Mouse (Mus musculus): ENCODE measurements around the gene Sidt1.
A peak's percentile ranks its signal among the peaks of the same experiment; 100 is the strongest.

Sidt1 gene

DNA sequence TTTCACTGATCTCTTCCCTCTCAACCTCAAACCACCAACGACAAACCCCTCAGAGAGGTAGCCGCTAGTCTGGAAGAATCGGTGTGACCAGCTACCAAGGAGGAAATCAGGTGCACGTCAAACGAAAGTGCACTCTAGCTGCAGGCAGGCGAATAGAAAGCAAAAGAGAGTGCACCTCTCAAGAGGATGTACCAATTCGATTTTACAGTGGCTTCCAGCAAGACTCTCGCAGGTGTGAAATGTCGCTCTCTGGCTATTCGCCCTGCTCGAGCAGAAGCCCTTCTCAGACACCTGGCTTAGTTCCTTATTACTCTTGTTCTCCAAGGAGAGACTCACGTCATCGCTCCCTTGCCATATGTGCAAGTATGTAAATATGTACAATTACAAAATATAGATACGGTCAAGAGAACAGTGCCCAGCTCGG is at the start of gene Sidt1:
TSS of gene Sidt1 (minus strand) at position 336 of the 424 bp plus-strand sequence.
- DNase-seq = peak; percentile 65

DNA sequence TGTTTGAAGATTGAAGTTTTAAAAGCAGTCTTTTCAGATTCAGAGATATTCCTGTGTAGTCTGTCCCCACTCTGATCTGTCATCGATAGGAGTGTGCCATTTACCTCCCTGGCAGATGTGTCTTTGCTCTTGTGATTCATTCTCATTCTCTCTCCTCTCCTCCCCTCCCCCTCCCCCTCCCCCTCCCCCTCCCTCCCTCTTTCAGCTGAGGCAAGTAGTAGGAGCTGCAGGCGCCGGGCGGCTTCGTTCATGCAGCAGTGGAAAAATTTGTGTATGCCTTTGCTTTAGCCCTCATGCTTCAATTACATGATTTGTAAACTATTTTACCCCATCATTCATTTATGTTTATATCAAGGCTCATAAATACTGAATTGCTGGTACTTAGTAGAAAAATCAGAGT is 48.6 kb upstream of the Sidt1 start:
- no peak for DNase-seq

DNA sequence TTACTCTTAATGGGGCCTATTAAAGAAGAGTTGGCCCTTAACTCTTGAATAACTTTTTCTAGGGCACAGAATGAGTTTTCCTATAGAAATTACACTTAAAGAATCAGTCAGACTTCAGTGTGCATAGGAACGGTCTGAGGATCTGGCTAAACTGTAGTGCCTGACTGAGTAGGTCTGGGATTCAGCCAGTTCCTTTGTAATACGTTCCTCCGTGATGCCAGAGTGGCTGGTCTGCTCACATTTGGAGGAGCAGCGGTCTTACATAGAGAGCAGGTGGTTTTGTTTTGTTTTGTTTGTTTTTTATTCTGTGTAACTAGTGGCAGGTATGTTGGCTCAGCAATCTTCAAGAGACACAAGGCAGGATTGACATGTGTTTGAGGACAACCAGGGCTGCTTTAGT is 47.0 kb upstream of the Sidt1 start:
- DNase-seq = no peak

DNA sequence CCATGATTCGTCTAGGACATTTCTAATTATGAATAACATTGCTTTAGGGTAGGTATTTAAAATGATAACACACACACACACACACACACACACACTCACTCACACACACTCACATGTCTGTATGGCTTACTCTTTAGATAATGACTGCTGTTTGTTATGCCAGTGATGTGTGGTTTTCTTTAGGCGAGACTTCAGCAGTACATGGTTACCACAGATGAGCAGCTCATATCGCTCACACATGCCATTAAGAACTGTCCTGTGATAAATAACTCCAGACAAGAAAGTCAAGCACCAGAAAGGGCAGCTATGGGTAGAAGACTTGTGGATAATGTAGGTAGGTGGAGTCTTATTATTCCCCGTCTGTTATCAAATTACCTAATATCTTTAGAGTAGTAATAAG is 42.5 kb upstream of the Sidt1 start:
- no peak for DNase-seq

DNA sequence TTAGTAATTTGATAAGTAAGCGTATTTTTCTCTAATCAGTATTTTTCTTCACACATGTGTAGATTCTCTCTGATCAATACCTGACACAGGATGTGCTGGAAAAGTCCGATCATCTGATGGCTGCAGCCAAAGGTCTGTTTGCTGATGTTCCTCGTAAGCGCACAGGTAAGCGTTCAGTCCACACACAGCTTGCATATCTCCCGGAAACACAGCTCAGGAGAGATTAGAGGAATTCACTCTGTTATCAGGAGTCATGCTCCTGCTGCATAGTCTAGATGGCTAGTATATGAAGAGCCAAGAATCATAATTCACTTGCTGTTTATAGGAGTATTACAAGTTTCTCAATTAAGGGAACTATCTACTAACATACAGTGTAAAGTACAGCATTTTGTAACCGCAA is 32.5 kb upstream of the Sidt1 start:
- DNase-seq = no peak

DNA sequence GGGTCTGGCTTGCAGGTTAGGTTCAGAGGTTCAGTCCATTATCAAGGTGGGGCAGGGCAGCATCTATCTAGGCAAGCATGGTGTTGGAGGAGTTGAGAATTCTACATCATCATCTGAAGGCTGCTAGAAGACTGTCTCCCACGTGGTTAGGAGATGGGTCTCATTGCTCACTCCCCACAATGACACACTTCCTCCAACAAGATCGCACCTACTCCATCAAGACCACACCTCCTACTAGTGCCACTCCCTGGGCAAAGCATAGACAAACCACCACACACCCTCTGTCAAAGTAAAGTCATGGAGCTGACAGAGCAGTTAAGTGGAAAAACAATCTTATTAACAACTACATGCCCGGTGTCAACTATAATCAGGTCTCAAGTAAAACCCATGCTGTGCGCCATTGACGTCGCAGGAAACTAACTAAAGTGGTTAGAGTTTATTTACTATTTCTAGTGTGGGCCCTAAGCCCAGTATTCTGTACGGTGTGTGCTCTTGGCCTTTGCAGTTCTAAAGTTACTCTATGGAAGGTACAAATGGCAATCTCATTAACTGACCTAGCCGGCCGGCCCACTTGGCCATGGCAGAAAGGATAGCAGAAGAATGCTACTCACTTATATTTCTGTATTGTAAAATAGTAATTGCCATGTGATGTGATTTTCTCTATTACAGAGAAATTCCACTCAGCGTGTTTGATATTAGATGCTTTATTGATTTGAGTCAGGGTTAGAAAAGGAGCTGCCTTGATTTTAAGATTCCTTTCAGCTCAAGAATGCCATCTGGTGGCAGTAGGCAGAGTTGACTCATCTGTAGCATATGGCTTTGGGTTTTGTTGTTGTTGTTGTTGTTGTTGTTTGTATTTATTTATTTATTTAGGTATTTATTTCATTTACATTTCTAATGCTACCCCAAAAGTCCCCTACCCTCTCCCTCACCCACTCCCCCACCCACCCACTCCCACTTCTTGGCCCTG is 29.2 kb upstream of the Sidt1 start:
- DNase-seq = peak; percentile 48

DNA sequence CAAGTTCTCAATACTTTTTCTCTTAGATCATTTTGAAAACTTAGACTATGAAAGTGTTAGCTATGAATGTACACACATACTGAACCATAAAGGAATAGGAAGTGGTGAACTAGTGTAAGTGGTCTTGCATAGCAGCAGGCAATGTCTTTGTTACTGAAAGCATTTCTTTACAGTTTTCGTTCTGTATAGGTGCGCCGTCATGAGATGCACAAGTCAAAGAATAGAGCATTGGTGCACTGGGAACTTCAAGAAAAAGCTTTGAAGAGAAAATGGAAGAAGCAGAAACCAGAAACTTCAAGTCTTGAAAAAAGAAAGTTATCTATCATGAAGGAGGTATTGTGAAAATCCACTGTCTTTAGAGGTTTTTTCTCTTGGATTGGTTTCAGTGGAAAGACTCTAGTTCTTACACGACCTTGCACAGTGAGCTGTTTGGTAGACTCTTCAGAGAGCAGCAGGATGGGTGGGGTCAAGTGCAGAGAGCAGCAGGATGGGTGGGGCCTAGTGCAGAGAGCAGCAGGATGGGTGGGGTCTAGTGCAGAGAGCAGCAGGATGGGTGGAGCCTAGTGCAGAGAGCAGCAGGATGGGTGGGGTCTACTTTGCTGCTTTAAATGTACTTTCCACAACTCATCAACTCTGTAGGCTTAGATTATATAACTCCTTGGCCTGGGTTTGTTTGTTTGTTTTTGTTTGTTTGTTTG is 24.7 kb upstream of the Sidt1 start:
- DNase-seq = peak; percentile 85

DNA sequence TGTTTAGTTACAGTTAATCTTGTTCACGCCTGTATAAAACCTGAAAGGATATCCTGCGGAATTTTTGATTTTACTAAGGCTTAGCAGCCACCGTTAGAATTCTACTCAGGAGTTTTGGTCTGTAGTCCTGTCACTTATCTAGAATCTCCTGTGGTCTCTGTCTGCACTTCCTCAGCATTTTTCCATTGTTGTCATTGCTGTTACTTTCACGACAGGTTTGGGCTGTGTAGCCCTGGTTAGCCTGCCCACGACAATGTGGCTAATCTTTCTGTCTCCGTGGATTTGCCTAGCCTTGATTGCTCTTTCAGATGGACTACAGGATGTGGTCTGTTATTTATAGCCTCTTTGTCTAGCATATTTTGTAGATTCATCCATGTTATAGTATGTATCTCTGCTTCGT is 23.3 kb upstream of the Sidt1 start:
- DNase-seq = no peak

DNA sequence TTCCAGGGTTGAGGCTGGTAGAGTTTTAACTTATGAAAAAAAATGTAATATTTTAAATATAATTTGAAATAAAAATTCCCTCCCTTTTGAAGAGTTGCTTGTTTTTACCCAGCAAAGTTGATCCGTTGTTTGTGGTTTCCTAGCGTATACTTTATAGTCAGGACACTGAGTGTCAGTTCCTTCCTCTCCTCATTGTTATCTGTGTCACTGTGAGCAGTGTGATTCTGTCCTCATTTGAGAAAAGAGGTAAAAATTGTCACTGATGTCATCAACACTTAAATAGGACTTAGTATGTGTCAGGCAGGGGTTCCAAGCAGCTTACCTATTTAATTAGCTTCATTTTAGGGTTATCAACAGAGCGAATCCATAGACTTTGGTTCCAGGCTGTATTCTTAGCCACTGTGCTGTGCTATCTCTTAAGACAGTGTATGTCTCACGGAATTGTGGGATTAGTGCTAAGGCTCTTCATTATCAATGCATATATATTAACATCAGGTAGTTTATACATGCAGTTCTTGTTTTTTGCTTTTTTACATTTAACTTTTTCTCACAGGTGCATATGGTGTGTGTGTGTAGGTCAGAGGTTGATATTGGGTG is 16.9 kb upstream of the Sidt1 start:
- DNase-seq = no peak

DNA sequence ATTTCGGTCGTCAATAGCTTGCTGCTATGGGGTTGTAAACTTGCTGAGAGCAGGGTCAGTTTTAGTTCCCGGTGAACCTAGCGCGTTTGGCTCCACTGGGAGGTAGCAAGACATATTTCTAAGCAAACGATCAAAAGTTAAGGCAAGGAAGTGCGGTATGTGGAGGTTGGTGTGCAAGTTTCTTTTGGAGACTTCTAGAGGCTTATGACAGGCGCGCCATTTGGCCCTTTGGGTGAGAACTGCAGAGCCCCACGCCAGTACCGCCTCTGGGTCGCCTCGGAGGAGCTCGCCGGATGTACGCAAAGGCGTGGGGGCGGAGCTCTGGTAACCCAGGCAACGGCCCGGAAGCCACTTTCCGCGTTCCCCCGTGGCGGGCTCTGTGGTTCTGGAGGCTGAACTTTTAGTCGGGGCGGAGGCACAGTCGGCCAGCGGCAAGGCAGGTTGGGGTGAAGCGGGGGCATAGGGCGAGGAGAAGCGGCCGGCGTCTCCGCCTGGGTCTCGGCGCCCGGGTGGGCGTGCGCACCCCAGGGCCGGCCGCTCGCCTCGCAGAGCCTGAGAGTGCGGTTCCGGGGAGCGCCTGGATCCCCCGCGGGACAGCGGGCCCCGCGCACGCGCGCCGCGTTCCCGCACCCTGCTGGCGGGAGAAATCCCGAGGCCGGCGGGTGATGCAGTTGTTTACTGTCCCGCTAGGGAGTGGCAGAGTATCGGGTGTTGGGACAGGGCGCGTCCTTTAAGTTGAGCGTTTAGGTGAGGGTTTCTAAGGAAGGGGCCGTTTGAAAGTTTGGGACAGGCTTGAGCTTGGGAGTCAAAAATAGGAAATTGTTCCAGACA is 14.3 kb upstream of the Sidt1 start, which contains the start of gene Spice1:
TSS of gene Spice1 (plus strand) at position 51 of the 831 bp plus-strand sequence.
- DNase-seq = peak; percentile 97

DNA sequence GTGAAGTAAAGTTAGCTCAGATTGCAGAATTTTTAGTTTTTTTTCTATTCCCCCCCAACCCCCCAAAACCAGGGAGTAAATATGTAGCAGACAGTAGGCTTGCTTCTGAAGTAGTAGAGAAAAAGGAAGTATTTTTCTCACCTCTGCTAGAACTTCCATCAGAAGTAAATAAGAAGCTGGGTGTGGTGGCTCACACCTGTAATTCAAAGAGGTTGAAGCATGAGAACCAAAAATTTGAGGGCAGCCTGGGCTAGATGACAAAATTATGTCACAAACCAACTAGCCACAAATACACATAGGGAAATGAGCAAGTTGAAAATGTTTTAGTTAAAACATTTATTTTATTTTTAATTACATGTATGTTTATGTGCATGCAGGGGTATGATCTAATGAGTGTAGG is 4.5 kb upstream of the Sidt1 start:
- no peak for DNase-seq

DNA sequence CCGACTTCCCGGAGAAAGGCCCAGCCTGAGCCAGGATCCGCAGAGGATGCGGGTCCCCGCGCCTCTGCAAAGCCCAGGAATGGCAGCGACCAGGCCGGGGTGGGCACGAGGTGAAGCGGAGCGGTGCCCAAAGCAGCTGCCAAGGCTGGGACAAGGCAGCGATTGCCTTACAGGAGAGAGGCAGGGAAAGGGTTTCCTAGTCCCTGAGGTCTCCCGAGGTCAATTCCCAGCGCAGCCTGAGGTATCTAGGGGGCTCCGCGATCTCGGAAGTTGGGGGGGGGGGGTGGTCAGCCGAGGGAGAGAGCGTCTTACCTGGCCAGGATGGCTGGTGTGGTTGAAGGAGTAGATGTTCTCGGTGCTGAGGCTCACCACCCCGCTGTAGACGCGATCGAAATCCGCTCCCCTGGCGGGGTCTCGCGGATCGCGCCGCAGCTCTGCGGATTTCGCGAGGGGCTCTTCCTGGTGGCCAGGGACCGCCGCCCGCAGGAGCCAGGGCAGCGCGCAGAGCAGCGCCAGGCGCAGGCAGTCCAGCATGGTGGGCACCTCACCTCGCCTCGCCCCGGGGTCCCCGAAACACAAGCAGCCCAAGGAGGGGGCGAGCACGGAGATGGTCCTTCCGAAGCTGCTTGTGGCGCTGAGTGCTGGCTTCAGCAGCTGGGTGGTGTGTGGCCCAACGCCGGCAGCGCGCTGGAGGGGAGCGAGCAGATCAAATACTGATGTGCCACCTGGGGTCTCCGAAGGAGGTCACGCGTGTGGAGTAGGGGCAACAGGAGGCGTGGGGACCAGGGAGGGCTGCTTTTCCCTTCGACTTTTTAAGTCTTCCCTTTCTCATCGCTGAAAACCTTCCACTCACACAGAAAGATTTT is 768 bp downstream of the Sidt1 start:
- peak; percentile 61 for DNase-seq

DNA sequence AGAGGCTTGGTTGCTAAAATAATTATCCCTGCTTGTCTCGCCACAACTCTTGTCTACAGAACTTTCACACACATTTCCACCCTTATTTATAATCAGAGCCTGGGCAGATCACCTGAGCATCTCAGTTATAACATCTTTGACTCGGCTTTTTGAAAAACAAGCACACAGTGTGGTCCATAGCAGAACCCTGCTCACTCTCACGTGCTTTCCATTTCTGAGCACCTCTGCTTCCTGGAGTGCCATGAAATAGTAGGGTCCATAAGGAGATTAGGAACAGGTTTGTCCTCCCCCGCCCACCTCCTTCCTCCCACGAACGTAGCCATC is 1.4 kb downstream of the Sidt1 start:
- no peak for DNase-seq

DNA sequence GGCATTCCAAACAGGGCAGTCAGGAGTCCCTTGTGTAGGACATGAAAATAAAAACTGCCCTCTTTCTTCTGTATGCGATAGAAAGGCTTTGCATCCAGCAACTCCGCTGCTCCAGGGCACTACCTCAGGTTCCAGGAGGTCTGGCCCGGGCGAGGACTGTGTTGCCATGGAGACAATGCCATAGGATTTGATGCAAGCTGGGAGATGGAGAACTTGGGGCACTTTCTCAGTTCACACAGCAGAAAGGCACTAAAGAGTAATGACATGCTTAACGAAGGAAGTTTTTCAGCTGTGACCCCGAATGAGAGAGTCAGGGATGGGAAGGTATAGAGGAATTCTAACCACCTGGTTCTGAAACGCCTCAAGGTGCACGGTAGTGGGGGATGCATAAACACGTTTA is 1.8 kb downstream of the Sidt1 start:
- DNase-seq = no peak

DNA sequence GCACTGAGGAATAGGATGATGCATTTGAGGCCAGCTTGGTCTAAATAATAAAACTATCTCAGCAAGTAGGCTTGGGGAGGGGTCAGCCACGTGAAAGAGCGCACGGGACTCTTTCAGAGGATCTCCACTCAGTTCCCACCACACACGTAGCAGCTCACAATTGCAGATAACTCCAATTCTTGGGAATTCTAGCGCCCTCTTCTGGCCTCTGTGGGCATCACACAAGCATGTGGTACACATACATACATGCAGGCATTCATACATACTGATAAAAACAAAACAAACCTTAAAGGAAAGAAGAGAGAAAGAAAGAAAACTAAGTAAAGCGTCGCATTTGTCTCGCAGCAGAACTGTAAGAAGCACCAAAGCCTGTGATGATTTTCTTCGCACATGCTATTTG is 2.3 kb downstream of the Sidt1 start:
- no peak for DNase-seq

DNA sequence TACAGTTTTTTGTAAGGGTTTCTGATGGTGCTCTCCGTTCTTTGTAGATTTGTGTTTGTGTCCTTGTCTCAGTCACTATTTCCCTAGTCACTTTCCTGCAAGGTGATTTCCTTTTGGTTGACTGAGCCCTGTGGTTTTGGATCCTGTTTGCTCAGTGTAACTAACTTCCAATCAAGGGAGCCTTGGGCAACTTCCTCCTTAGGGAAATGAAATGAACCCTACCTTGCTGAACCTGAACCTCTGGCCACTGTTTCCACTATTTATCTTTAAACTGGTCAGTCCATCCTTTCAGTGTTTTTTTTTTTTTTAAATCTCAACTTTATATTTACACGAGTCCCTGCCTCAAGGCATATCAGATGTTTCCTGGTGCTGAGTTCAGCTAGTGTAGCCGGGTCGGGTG is 4.4 kb downstream of the Sidt1 start:
- no peak for DNase-seq

DNA sequence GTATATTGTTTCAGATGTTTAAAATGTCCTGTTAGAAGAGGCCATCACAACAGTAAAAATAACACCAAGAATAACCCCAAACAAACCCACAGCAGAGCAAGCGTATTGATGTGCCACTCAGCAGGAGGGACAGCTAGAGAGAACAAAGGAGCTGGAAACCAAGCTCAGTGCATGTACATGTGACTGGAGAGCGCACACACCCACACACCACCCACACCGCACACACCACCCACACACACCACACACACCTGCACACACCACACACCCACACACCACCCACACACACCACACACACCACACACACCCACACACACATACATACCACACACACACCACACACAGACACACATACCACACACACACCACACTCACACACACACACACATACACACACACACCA is 12.8 kb downstream of the Sidt1 start:
- no peak for DNase-seq

DNA sequence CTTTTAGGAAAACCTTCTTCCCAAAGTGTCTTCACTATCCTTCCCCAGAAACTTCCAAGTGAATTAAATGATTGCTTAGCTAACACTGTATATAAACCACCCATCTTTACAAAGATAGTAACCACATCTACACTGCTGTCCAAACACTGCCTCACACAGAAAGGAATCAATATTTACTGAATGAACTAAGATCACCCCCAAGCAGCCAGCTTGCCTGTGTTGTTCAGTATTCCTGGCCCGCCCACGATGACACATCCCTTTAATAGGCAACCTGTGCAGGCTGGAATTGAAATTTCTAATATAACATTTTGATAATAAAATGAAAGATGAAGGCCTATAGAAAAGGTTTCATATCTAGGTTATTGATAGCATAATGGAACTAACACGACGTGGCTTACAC is 16.6 kb downstream of the Sidt1 start:
- no peak for DNase-seq

DNA sequence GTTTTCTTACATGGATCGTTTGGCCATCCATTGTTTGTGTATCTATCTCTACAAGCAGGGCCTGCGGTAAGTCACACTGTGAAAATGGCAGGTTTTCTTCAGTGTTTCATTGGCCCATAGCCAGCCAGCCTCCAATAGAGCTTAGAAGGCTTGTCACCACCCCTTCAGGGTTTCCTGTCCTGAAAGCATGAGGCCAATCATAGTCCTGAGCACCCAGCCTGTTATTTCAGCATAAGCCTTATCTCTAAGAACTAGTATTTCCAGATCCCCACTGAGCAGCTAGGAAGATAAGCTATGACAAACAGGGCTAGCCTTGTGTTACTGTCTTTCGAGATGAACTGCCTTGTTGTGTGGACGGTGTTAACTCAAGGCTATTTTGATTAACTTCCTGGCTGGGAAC is 19.6 kb downstream of the Sidt1 start:
- no peak for DNase-seq

DNA sequence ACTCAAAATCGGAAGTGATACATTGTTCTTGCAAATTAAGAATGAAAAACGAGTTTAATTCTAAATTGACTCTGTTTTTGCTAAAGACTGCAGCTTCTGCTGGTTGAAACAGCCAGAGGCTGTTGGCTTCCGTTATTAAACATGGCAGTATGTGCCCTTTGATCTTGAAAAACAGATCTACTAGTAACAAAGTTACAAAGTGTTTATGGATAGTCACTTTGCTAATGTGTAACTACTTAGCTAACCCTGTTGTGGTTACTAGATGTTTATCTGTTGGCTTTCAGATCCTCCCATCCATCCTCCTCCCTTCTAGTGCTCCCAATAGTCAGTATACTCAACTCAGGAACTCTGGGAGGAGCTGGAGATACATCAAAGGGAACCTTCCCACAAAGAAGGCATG is 27.4 kb downstream of the Sidt1 start:
- no peak for DNase-seq

DNA sequence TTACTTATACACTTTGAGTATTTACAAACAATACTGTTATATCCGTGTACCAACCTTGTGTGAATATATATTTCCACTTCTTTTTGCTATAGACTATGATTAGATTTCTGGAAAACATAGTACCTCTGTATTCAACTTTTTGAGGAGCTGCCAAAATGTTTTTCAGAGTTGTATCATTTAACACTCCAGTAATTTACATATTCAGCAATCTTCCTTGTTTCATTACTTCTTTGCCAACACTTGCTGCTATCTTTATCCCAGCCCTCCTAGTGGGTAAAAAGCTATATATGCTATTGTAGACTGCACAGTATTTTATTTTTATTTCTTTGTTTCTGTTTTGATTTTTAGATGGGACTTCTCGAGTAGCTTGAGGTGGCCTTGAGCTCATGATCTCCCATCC is 29.2 kb downstream of the Sidt1 start:
- no peak for DNase-seq

Measured in thymus, postnatal 14 days (tissue).